Mouse (Mus musculus) cerebellum, adult 2 months (tissue): ENCODE data around the gene Lgals2.

Source experiments
- CTCF ChIP-seq: fragments of 200-500 bp; IDR thresholded peaks from 2 replicates; pipeline ENCODE4 v1.5.1; 2011; ENCODE audit warnings: low read depth, mild to moderate bottlenecking, control low read depth, low read length, moderate library complexity, borderline replicate concordance; ENCODE audit not compliant: insufficient read depth
- POLR2A ChIP-seq: fragments of 200-500 bp; IDR thresholded peaks from 2 replicates; pipeline ENCODE4 v1.6.1; 2011; ENCODE audit warnings: low read length, control low read depth, borderline replicate concordance; ENCODE audit not compliant: insufficient read depth

- peak; percentile 94 for TF ChIP-seq CTCF
- no peak for TF ChIP-seq POLR2A
These were observed 28.8 kb downstream of the Lgals2 start for GRCm38 (mm10) chr15:78826213-78827204.
